Mouse (Mus musculus): ENCODE data around the gene Hoxa2.

- TF ChIP-seq CTCF (IDR thresholded peaks at IDR 0.05; ENCODE audit: control insufficient read depth, insufficient read depth, insufficient read length) (no peak), FOSL1 (IDR thresholded peaks at IDR 0.05; ENCODE audit: insufficient read depth, low read length, poor library complexity, severe bottlenecking) (no peak), MAX (IDR thresholded peaks at IDR 0.05) (no peak), USF1 (IDR thresholded peaks at IDR 0.05; ENCODE audit: low read depth) (no peak), MYOG (IDR thresholded peaks at IDR 0.05; ENCODE audit: control insufficient read depth, extremely low read depth, insufficient read length) (no peak)
These were observed 14.1 kb downstream of the Hoxa2 start for GRCm38 (mm10) chr6:52150401-52150966.
